Mouse (Mus musculus) liver, embryonic 16.5 days (tissue): ENCODE measurements at regions not wholly inside any gene's neighbourhood (a gene's known extent, or its start where the extent isn't known, plus 50 kb on each side); places are given as distances from the start of the nearest gene placed in this dataset.
A peak's percentile ranks its signal among the peaks of the same experiment; 100 is the strongest.

ENCODE experiments used
- ATAC-seq: fragments of 200-750 bp; cut with Nextera tagmentation; 2 replicates; pipeline ENCODE4 v1.8.0; 2017; ENCODE audit warnings: low read depth, mild to moderate bottlenecking, moderate number of reproducible peaks, moderate library complexity
- H3K27ac ChIP-seq: fragments of 300-500 bp; sonication (generic); 2 replicates; pipeline ENCODE4 v1.5.1; 2014; ENCODE audit warnings: mild to moderate bottlenecking, low read length
- H3K27me3 ChIP-seq: fragments of 300-500 bp; sonication (generic); 2 replicates; pipeline ENCODE4 v1.6.1; 2014; ENCODE audit warnings: low read depth, low read length, mixed read lengths; ENCODE audit not compliant: control insufficient read depth, insufficient read depth
- H3K36me3 ChIP-seq: fragments of 300-500 bp; sonication (generic); 2 replicates; pipeline ENCODE4 v1.6.1; 2014; ENCODE audit warnings: mild to moderate bottlenecking; ENCODE audit not compliant: control insufficient read depth, insufficient read depth
- H3K4me1 ChIP-seq: fragments of 300-500 bp; sonication (generic); 2 replicates; pipeline ENCODE4 v1.6.1; 2014; ENCODE audit warnings: low read depth, low read length, mixed read lengths; ENCODE audit not compliant: control insufficient read depth
- H3K4me2 ChIP-seq: fragments of 300-500 bp; sonication (generic); 2 replicates; pipeline ENCODE4 v1.6.1; 2014; ENCODE audit warnings: low read depth, low read length, mixed read lengths
- H3K4me3 ChIP-seq: fragments of 300-500 bp; sonication (generic); 2 replicates; pipeline ENCODE4 v1.5.1; 2014; ENCODE audit warnings: low read depth, mild to moderate bottlenecking, low read length
- H3K9ac ChIP-seq: fragments of 300-500 bp; sonication (generic); 2 replicates; pipeline ENCODE4 v1.6.1; 2014; ENCODE audit warnings: low read depth, low read length
- H3K9me3 ChIP-seq: fragments of 300-500 bp; sonication (generic); replicated peaks from 2 replicates; pipeline ENCODE4 v1.6.1; 2016; ENCODE audit warnings: low read length; ENCODE audit not compliant: control insufficient read depth
- WGBS: fragments of 180-500 bp; shearing (Covaris S2); extraction: QIAGEN DNeasy Blood & Tissue Kit; methylation state at CpG from one replicate; pipeline ENCODE4 v1.1.7; 2014; ENCODE audit not compliant: insufficient replicate concordance; 5-methylcytosine and 5-hydroxymethylcytosine counted together

- Histone ChIP-seq H3K27me3 (no peaks in the 10 kb centered on the region), H3K4me2 (no peak overlapping the region), H3K9ac (no peak overlapping the region), H3K27ac (no peak overlapping the region), H3K36me3 (no peaks in the 10 kb centered on the region), H3K9me3 (no peaks in the 10 kb centered on the region), H3K4me3 (no peak overlapping the region), H3K4me1 (no peaks in the 10 kb centered on the region)
- WGBS = 58% methylated on average over 4 of the region's 4 CpGs
- ATAC-seq = no peak
Observed at GRCm38 (mm10) chr9:41221110-41221790, 59.8 kb upstream of the Ubash3b start.

- no peaks in the 10 kb centered on the region for H3K9me3 ChIP-seq
- 56% methylated on average over 3 of the region's 3 CpGs for WGBS
Observed at GRCm38 (mm10) chr9:41220105-41220669, 58.7 kb upstream of the Ubash3b start.

GRCm38 (mm10) chr9:41218702-41219101, 57.2 kb upstream of the Ubash3b start:
- Histone ChIP-seq H3K27ac (no peak overlapping the region), H3K4me1 (no peaks in the 10 kb centered on the region; the same call in 1 of the 2 replicates), H3K36me3 (no peaks in the 10 kb centered on the region), H3K4me3 (no peak overlapping the region), H3K27me3 (no peaks in the 10 kb centered on the region), H3K9me3 (no peaks in the 10 kb centered on the region), H3K9ac (no peak overlapping the region), H3K4me2 (no peak overlapping the region)
- WGBS = 34% methylated on average over 6 of the region's 6 CpGs
- ATAC-seq = no peak

More at GRCm38 (mm10) chr9:41220105-41220669, 58.7 kb upstream of the Ubash3b start:
- Histone ChIP-seq H3K9ac (no peak overlapping the region), H3K4me2 (no peak overlapping the region), H3K4me3 (no peak overlapping the region), H3K36me3 (no peaks in the 10 kb centered on the region), H3K27ac (no peak overlapping the region), H3K4me1 (no peaks in the 10 kb centered on the region), H3K27me3 (no peaks in the 10 kb centered on the region)
- ATAC-seq = no peak

- Histone ChIP-seq H3K4me2 (no peak overlapping the region), H3K9ac (no peak overlapping the region), H3K4me3 (no peak overlapping the region), H3K4me1 (peaks cover 2% of the 10 kb centered on the region; the same call in 1 of the 2 replicates), H3K27ac (no peak overlapping the region), H3K36me3 (no peaks in the 10 kb centered on the region), H3K9me3 (no peaks in the 10 kb centered on the region), H3K27me3 (no peaks in the 10 kb centered on the region)
- WGBS = 48% methylated on average over 3 of the region's 3 CpGs
- no peak for ATAC-seq
Observed at GRCm38 (mm10) chr9:41216248-41216647, 54.8 kb upstream of the Ubash3b start.

- no peaks in the 10 kb centered on the region for H3K36me3 ChIP-seq
- peak; percentile 39 for ATAC-seq
- no peak overlapping the region for H3K9ac ChIP-seq
- H3K27ac ChIP-seq = no peak overlapping the region
- H3K4me1 ChIP-seq = peaks cover 2% of the 10 kb centered on the region; the same call in 1 of the 2 replicates
- no peaks in the 10 kb centered on the region for H3K9me3 ChIP-seq
- H3K27me3 ChIP-seq = no peaks in the 10 kb centered on the region
- WGBS = 25% methylated on average over 5 of the region's 5 CpGs
- H3K4me2 ChIP-seq = no peak overlapping the region
- H3K4me3 ChIP-seq = no peak overlapping the region
Observed at GRCm38 (mm10) chr9:41215026-41215425, 53.5 kb upstream of the Ubash3b start.

- H3K4me1 ChIP-seq = peaks cover 2% of the 10 kb centered on the region; the same call in 1 of the 2 replicates
- H3K4me3 ChIP-seq = no peak overlapping the region
- H3K9me3 ChIP-seq = no peaks in the 10 kb centered on the region
- H3K9ac ChIP-seq = peak overlapping the region; percentile 16; the same call in 1 of the 2 replicates
- no peak for ATAC-seq
- no peaks in the 10 kb centered on the region for H3K36me3 ChIP-seq
- WGBS = 40% methylated on average over 14 of the region's 14 CpGs
- H3K27ac ChIP-seq = no peak overlapping the region
- no peaks in the 10 kb centered on the region for H3K27me3 ChIP-seq
- peak overlapping the region; percentile 28 for H3K4me2 ChIP-seq
Observed at GRCm38 (mm10) chr9:41212943-41213529, 51.5 kb upstream of the Ubash3b start.

GRCm38 (mm10) chr9:41212303-41212901, 50.9 kb upstream of the Ubash3b start:
- peak overlapping the region; percentile 28 for H3K4me2 ChIP-seq
- no peak overlapping the region for H3K27ac ChIP-seq
- H3K9ac ChIP-seq = peak overlapping the region; percentile 16; the same call in 1 of the 2 replicates
- ATAC-seq = no peak
- H3K4me1 ChIP-seq = peaks cover 2% of the 10 kb centered on the region; the same call in 1 of the 2 replicates
- H3K36me3 ChIP-seq = no peaks in the 10 kb centered on the region
- H3K9me3 ChIP-seq = no peaks in the 10 kb centered on the region
- peak overlapping the region; percentile 6; the same call in 1 of the 2 replicates for H3K4me3 ChIP-seq
- 2% methylated on average over 6 of the region's 7 CpGs for WGBS
- H3K27me3 ChIP-seq = no peaks in the 10 kb centered on the region

GRCm38 (mm10) chr9:41211865-41212302, 50.4 kb upstream of the Ubash3b start:
- WGBS = 63% methylated on average over 10 of the region's 10 CpGs
- no peak overlapping the region for H3K4me3 ChIP-seq
- H3K9ac ChIP-seq = no peak overlapping the region
- peak overlapping the region; percentile 28; the same call in 1 of the 2 replicates for H3K4me2 ChIP-seq
- no peak overlapping the region for H3K27ac ChIP-seq
- H3K36me3 ChIP-seq = no peaks in the 10 kb centered on the region
- H3K27me3 ChIP-seq = no peaks in the 10 kb centered on the region
- H3K9me3 ChIP-seq = no peaks in the 10 kb centered on the region
- ATAC-seq = no peak
- peaks cover 5% of the 10 kb centered on the region for H3K4me1 ChIP-seq
